Mouse (Mus musculus): ENCODE measurements around the gene Grin3b.
A peak's percentile ranks its signal among the peaks of the same experiment; 100 is the strongest.

Gene Grin3b

GRCm38 (mm10) chr10:79974668-79975067, 4.2 kb downstream of the Grin3b start:
- TF ChIP-seq GATA4 (IDR thresholded peaks at IDR 0.05; ENCODE audit: insufficient replicate concordance, low read length): no peak

GRCm38 (mm10) chr10:79976071-79976721, 5.7 kb downstream of the Grin3b start:
- TF ChIP-seq GATA4 (IDR thresholded peaks at IDR 0.05; ENCODE audit: insufficient replicate concordance, low read length): no peak

GRCm38 (mm10) chr10:79976722-79977107, 6.2 kb downstream of the Grin3b start:
- no peak for TF ChIP-seq GATA4 (IDR thresholded peaks at IDR 0.05; ENCODE audit: insufficient replicate concordance, low read length)

GRCm38 (mm10) chr10:79977324-79977723, 6.8 kb downstream of the Grin3b start:
- no peak for TF ChIP-seq GATA4 (IDR thresholded peaks at IDR 0.05; ENCODE audit: insufficient replicate concordance, low read length)

GRCm38 (mm10) chr10:79978061-79978460, 7.5 kb downstream of the Grin3b start:
- TF ChIP-seq GATA4 (IDR thresholded peaks at IDR 0.05; ENCODE audit: insufficient replicate concordance, low read length): no peak

GRCm38 (mm10) chr10:79979401-79980155, 9.1 kb downstream of the Grin3b start:
- no peak for TF ChIP-seq GATA4 (IDR thresholded peaks at IDR 0.05; ENCODE audit: insufficient replicate concordance, low read length)

GRCm38 (mm10) chr10:79983205-79983604, 12.7 kb downstream of the Grin3b start:
- no peak for TF ChIP-seq GATA4 (IDR thresholded peaks at IDR 0.05; ENCODE audit: insufficient replicate concordance, low read length)

- TF ChIP-seq GATA4 (IDR thresholded peaks at IDR 0.05; ENCODE audit: insufficient replicate concordance, low read length): no peak; the same call in 1 of the 2 replicates
These were observed 13.2 kb downstream of the Grin3b start for GRCm38 (mm10) chr10:79983670-79984069.

- no peak for TF ChIP-seq GATA4 (IDR thresholded peaks at IDR 0.05; ENCODE audit: insufficient replicate concordance, low read length)
These were observed 13.8 kb downstream of the Grin3b start, which contains the start of gene Tmem259 for GRCm38 (mm10) chr10:79984195-79984816. Gene Tmem259, minus strand, starts transcription at chr10:79984330.

- no peak for TF ChIP-seq GATA4 (IDR thresholded peaks at IDR 0.05; ENCODE audit: insufficient replicate concordance, low read length)
These were observed 14.4 kb downstream of the Grin3b start for GRCm38 (mm10) chr10:79984871-79985270.

GRCm38 (mm10) chr10:79985334-79986231, 15.1 kb downstream of the Grin3b start:
- TF ChIP-seq GATA4 (IDR thresholded peaks at IDR 0.05; ENCODE audit: insufficient replicate concordance, low read length): 0 out of 2 replicates have a peak, but pooled peaks have one; percentile 17

- TF ChIP-seq GATA4 (IDR thresholded peaks at IDR 0.05; ENCODE audit: insufficient replicate concordance, low read length): no peak
These were observed 15.8 kb downstream of the Grin3b start for GRCm38 (mm10) chr10:79986232-79986878.

- no peak for TF ChIP-seq GATA4 (IDR thresholded peaks at IDR 0.05; ENCODE audit: insufficient replicate concordance, low read length)
These were observed 16.4 kb downstream of the Grin3b start for GRCm38 (mm10) chr10:79986963-79987362.

GRCm38 (mm10) chr10:79987771-79988505, 17.4 kb downstream of the Grin3b start:
- TF ChIP-seq GATA4 (IDR thresholded peaks at IDR 0.05; ENCODE audit: insufficient replicate concordance, low read length): no peak
